Mouse (Mus musculus): Measurements from ENCODE around the gene H2-K1.

GRCm38 (mm10) chr17:34026917-34027655 is 26.9 kb upstream of the H2-K1 start:
- no peak for TF ChIP-seq EP300 (IDR thresholded peaks at IDR 0.05; ENCODE audit: low read length)
- TF ChIP-seq KAT2A (IDR thresholded peaks at IDR 0.05; ENCODE audit: insufficient replicate concordance, low read length) = no peak
- TF ChIP-seq ELF1 (IDR thresholded peaks at IDR 0.05; ENCODE audit: low read depth, low read length) = no peak
- no peak for TF ChIP-seq POLR2A (IDR thresholded peaks at IDR 0.05; ENCODE audit: low read depth, low read length)
- TF ChIP-seq CTCF (conservative IDR thresholded peaks at IDR 0.05 in 1 of 2, IDR thresholded peaks at IDR 0.05 in 1 of 2; ENCODE audit: low read depth in 2 of 2, low read length in 2 of 2) = no peak
- no peak for TF ChIP-seq HCFC1 (IDR thresholded peaks at IDR 0.05; ENCODE audit: low read depth, low read length)
- TF ChIP-seq TBP (conservative IDR thresholded peaks at IDR 0.05; ENCODE audit: low read depth, low read length) = no peak
- TF ChIP-seq USF1 (IDR thresholded peaks at IDR 0.05; ENCODE audit: low read depth, low read length) = no peak
- TF ChIP-seq GABPA (IDR thresholded peaks at IDR 0.05; ENCODE audit: insufficient replicate concordance, low read depth, low read length) = no peak
- TF ChIP-seq MXI1 (IDR thresholded peaks at IDR 0.05; ENCODE audit: low read depth, low read length) = no peak
- TF ChIP-seq CHD1 (IDR thresholded peaks at IDR 0.05; ENCODE audit: low read depth, low read length) = no peak
